Mouse (Mus musculus) lung, adult 2 months (tissue): ENCODE results near the gene Olfr31.

Source experiments
- CTCF ChIP-seq: fragments of 200-500 bp; IDR thresholded peaks from 2 replicates; pipeline ENCODE4 v1.5.1; 2011; ENCODE audit warnings: mild to moderate bottlenecking, low read length, control low read depth; ENCODE audit not compliant: insufficient read depth
- POLR2A ChIP-seq: fragments of 200-500 bp; IDR thresholded peaks from 2 replicates; pipeline ENCODE4 v1.6.1; 2011; ENCODE audit warnings: low read depth, mild to moderate bottlenecking, control low read depth, low read length, borderline replicate concordance; ENCODE audit errors: extremely low read depth

DNA sequence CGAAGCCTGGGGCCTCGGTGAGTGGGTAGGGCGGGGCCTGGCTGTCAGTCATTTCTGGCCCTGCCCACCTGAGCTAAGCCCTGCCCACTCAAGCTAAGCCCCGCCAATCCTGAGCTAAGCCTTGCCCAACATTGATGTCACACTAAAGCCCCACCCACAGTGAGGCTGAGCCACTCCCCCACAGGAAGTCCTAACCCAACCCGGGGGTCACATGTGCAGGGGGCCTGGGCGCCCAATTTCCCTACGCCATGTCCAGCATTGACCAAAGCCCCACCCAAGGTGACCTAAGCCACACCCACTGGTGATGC is 28.5 kb downstream of the Olfr31 start:
- TF ChIP-seq POLR2A (no peak), CTCF (no peak)
